Mouse (Mus musculus): ENCODE measurements around the gene Tnfrsf14. TPM values are rescaled to one million over a fixed set of nuclear protein-coding genes. Genes with fewer than 3 reads are reported as not detected.
A peak's percentile ranks its signal among the peaks of the same experiment; 100 is the strongest.

Tnfrsf14 gene
- polyA plus RNA-seq, 1 experiment from 2014 or later = 0.42 TPM

DNA sequence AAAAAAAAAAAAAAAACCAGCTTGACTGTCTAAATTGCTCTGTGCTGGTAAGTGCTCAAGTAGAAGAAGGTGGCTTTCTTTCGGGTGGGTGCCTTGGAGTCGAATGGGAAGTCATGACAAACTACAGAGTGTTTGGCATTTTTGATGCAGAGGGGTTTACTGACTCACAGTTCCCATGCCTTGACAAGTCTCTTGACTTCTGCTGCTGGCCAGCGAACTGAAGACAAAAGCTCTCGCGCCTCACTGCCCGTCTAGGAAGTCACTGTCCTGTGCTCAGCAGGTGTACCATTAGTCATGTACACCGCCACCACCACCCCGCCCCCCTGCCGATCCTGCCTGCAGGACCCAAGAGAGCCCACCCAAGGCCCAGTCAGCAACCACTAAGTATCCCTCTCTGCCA lies 28.2 kb upstream of the Tnfrsf14 start:
- no peak overlapping the region for H3K4me3 ChIP-seq (ENCODE audit: low read length)
- H3K9ac ChIP-seq (ENCODE audit: low read depth, low read length) = no peak overlapping the region
- H3K4me2 ChIP-seq (replicated peaks; ENCODE audit: low read depth, low read length) = no peak overlapping the region
- no peaks in the 10 kb centered on the region for H3K36me3 ChIP-seq (ENCODE audit: control insufficient read depth, insufficient read depth, low read length)
- no peak for ATAC-seq (ENCODE audit: low FRiP score, low TSS enrichment)
- no peaks in the 10 kb centered on the region for H3K9me3 ChIP-seq (ENCODE audit: control insufficient read depth, low read length)
- H3K4me1 ChIP-seq (ENCODE audit: control insufficient read depth, insufficient read depth, low read length) = peaks cover 20% of the 10 kb centered on the region; the same call in 1 of the 2 replicates
- WGBS = 22% methylated on average over 9 of the region's 9 CpGs
- H3K27me3 ChIP-seq (ENCODE audit: control insufficient read depth, insufficient read depth, low read length) = peaks cover 73% of the 10 kb centered on the region
- no peak overlapping the region for H3K27ac ChIP-seq (ENCODE audit: low read depth, low read length)

GRCm38 (mm10) chr4:154952461-154953241 lies 24.3 kb upstream of the Tnfrsf14 start:
- WGBS = 2% methylated on average over 26 of the region's 26 CpGs
- no peak overlapping the region for H3K27ac ChIP-seq (ENCODE audit: low read depth, low read length)
- no peak overlapping the region for H3K9ac ChIP-seq (ENCODE audit: low read depth, low read length)
- peaks cover 68% of the 10 kb centered on the region for H3K27me3 ChIP-seq (ENCODE audit: control insufficient read depth, insufficient read depth, low read length)
- no peaks in the 10 kb centered on the region for H3K36me3 ChIP-seq (ENCODE audit: control insufficient read depth, insufficient read depth, low read length)
- no peak overlapping the region for H3K4me3 ChIP-seq (ENCODE audit: low read length)
- H3K4me2 ChIP-seq (replicated peaks; ENCODE audit: low read depth, low read length) = no peak overlapping the region; the same call in 1 of the 2 replicates
- no peaks in the 10 kb centered on the region for H3K9me3 ChIP-seq (ENCODE audit: control insufficient read depth, low read length)
- peak; percentile 43; the same call in 1 of the 2 replicates for ATAC-seq (ENCODE audit: low FRiP score, low TSS enrichment)
- 0 out of 2 replicates have a peak, but pooled peaks cover 6% of the 10 kb centered on the region for H3K4me1 ChIP-seq (ENCODE audit: control insufficient read depth, insufficient read depth, low read length)

DNA sequence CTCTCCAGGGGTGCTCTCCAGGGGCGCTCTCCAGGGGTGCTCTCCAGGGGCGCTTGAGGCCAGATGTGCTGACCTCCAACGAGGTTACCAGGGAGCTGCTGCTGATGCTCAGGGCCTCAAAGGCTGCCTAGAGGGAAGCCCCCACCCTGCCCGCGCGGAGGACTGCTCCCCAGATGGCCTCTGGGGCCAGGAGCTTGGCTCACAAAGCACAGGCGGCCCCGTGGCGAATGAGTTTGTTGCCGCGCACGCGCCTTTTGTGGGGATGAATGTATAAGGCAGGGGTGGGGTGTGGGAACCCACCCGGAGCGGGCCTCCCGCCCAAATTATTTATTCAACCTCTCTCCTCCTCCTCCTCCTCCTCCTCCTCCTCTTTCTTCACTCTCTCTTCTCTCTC lies 21.2 kb upstream of the Tnfrsf14 start:
- WGBS = 10% methylated on average over 16 of the region's 16 CpGs

DNA sequence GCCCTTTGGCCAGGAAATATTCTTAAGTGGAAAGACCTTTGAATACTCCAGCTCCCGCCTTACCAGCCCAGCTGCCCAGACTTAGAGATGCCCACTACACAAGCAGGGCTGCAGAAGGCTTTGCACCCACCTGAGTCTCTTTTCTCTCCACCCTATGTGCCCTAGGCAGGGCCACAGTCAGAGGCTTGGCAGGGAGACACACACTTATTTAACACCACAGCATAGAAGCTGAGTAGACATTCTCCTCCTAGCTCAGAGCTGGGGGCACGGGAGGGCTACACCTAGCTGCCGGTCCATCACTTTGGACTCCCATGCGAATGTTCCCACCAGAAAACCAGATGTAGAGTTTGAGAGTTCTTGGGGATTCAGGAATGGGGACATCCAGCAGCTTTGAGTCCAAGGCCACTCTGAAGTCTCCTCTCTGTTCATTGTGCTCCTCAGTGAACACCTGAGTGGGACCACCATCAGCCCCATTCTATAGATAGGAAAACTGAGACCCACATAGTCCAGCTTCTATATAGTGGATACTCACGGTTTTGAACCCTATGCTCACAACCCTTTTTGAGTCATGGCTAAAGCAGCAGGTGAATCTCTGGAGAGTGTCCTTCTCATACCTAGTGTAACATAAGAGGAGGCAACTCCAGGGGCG lies 20.7 kb upstream of the Tnfrsf14 start:
- H3K27me3 ChIP-seq (ENCODE audit: control insufficient read depth, insufficient read depth, low read length) = peaks cover 52% of the 10 kb centered on the region
- H3K4me3 ChIP-seq (ENCODE audit: low read length) = no peak overlapping the region
- no peak for ATAC-seq (ENCODE audit: low FRiP score, low TSS enrichment)
- no peaks in the 10 kb centered on the region for H3K9me3 ChIP-seq (ENCODE audit: control insufficient read depth, low read length)
- H3K27ac ChIP-seq (ENCODE audit: low read depth, low read length) = no peak overlapping the region
- H3K9ac ChIP-seq (ENCODE audit: low read depth, low read length) = no peak overlapping the region
- H3K36me3 ChIP-seq (ENCODE audit: control insufficient read depth, insufficient read depth, low read length) = no peaks in the 10 kb centered on the region
- 0 out of 2 replicates have a peak, but pooled peaks cover 3% of the 10 kb centered on the region for H3K4me1 ChIP-seq (ENCODE audit: control insufficient read depth, insufficient read depth, low read length)
- H3K4me2 ChIP-seq (replicated peaks; ENCODE audit: low read depth, low read length) = no peak overlapping the region
- WGBS = 73% methylated on average over 6 of the region's 6 CpGs

More for the DNA sequence above, 21.2 kb upstream of the Tnfrsf14 start:
- Histone ChIP-seq H3K9ac (ENCODE audit: low read depth, low read length) (no peak overlapping the region), H3K4me2 (replicated peaks; ENCODE audit: low read depth, low read length) (no peak overlapping the region), H3K27ac (ENCODE audit: low read depth, low read length) (no peak overlapping the region), H3K9me3 (ENCODE audit: control insufficient read depth, low read length) (no peaks in the 10 kb centered on the region), H3K36me3 (ENCODE audit: control insufficient read depth, insufficient read depth, low read length) (no peaks in the 10 kb centered on the region), H3K4me3 (ENCODE audit: low read length) (no peak overlapping the region), H3K27me3 (ENCODE audit: control insufficient read depth, insufficient read depth, low read length) (peaks cover 57% of the 10 kb centered on the region), H3K4me1 (ENCODE audit: control insufficient read depth, insufficient read depth, low read length) (0 out of 2 replicates have a peak, but pooled peaks cover 3% of the 10 kb centered on the region)
- ATAC-seq (ENCODE audit: low FRiP score, low TSS enrichment) = no peak

- WGBS = 52% methylated on average over 14 of the region's 14 CpGs
- Histone ChIP-seq H3K4me1 (ENCODE audit: control insufficient read depth, insufficient read depth, low read length) (0 out of 2 replicates have a peak, but pooled peaks cover 3% of the 10 kb centered on the region), H3K9me3 (ENCODE audit: control insufficient read depth, low read length) (no peaks in the 10 kb centered on the region), H3K27me3 (ENCODE audit: control insufficient read depth, insufficient read depth, low read length) (peaks cover 46% of the 10 kb centered on the region), H3K27ac (ENCODE audit: low read depth, low read length) (no peak overlapping the region), H3K4me2 (replicated peaks; ENCODE audit: low read depth, low read length) (no peak overlapping the region), H3K36me3 (ENCODE audit: control insufficient read depth, insufficient read depth, low read length) (no peaks in the 10 kb centered on the region), H3K9ac (ENCODE audit: low read depth, low read length) (no peak overlapping the region), H3K4me3 (ENCODE audit: low read length) (no peak overlapping the region)
- no peak for ATAC-seq (ENCODE audit: low FRiP score, low TSS enrichment)
Observed at GRCm38 (mm10) chr4:154948066-154948939, 19.9 kb upstream of the Tnfrsf14 start.

- H3K4me3 ChIP-seq (ENCODE audit: low read length) = peak overlapping the region; percentile 21; the same call in 1 of the 2 replicates
Observed at GRCm38 (mm10) chr4:154946319-154946718, 18.0 kb upstream of the Tnfrsf14 start.

GRCm38 (mm10) chr4:154944121-154944590 lies 15.8 kb upstream of the Tnfrsf14 start:
- Histone ChIP-seq H3K4me2 (replicated peaks; ENCODE audit: low read depth, low read length) (no peak overlapping the region), H3K36me3 (ENCODE audit: control insufficient read depth, insufficient read depth, low read length) (no peaks in the 10 kb centered on the region), H3K4me1 (ENCODE audit: control insufficient read depth, insufficient read depth, low read length) (no peaks in the 10 kb centered on the region), H3K4me3 (ENCODE audit: low read length) (no peak overlapping the region), H3K9ac (ENCODE audit: low read depth, low read length) (no peak overlapping the region), H3K9me3 (ENCODE audit: control insufficient read depth, low read length) (no peaks in the 10 kb centered on the region), H3K27ac (ENCODE audit: low read depth, low read length) (no peak overlapping the region), H3K27me3 (ENCODE audit: control insufficient read depth, insufficient read depth, low read length) (peaks cover 11% of the 10 kb centered on the region)
- WGBS = 21% methylated on average over 2 of the region's 2 CpGs
- peak; percentile 71 for ATAC-seq (ENCODE audit: low FRiP score, low TSS enrichment)

More at GRCm38 (mm10) chr4:154946319-154946718, 18.0 kb upstream of the Tnfrsf14 start:
- ATAC-seq (ENCODE audit: low FRiP score, low TSS enrichment) = peak; percentile 90
- Histone ChIP-seq H3K9ac (ENCODE audit: low read depth, low read length) (peak overlapping the region; percentile 42; the same call in 1 of the 2 replicates), H3K27me3 (ENCODE audit: control insufficient read depth, insufficient read depth, low read length) (peaks cover 29% of the 10 kb centered on the region), H3K9me3 (ENCODE audit: control insufficient read depth, low read length) (no peaks in the 10 kb centered on the region), H3K4me1 (ENCODE audit: control insufficient read depth, insufficient read depth, low read length) (0 out of 2 replicates have a peak, but pooled peaks cover 3% of the 10 kb centered on the region), H3K4me2 (replicated peaks; ENCODE audit: low read depth, low read length) (peak overlapping the region; percentile 48), H3K27ac (ENCODE audit: low read depth, low read length) (no peak overlapping the region), H3K36me3 (ENCODE audit: control insufficient read depth, insufficient read depth, low read length) (no peaks in the 10 kb centered on the region)
- 0% methylated on average over 8 of the region's 8 CpGs for WGBS

DNA sequence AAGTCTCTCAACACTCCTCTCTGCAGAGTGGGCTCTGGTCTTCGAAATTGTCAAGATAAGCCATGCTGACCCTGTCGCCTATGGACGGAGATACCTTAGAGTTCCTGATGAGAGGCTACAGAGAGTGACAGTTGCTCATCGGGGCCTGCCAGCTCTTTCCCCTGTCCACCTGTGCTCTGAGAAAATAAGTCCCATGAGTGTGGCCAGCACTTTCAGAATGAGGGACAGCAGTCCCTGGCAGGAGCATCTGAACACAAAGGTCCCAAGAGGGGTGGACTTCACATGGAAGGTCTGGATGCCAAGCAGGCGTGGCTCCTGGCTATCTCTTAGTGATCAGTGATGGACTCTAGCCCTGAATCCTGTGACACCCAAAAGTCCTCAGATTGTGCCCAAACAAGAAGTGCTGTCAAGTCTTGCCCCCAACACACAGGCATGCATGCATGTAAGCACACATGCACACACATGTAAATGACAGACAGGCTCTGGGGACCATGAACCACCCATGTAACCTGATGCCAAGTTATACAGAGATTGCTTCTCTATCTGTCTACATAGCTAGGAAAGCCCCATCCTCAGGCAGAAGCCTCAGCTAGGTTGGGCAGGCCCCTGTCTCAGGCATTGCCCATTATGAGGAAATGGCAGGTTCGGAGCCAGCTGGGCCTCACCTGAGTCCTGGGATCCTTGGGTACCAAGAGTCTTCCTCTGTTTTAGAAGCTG lies 15.1 kb upstream of the Tnfrsf14 start:
- no peak for ATAC-seq (ENCODE audit: low FRiP score, low TSS enrichment)
- WGBS = 93% methylated on average over 6 of the region's 6 CpGs
- H3K4me1 ChIP-seq (ENCODE audit: control insufficient read depth, insufficient read depth, low read length) = no peaks in the 10 kb centered on the region

More for the DNA sequence above, 15.1 kb upstream of the Tnfrsf14 start:
- H3K27ac ChIP-seq (ENCODE audit: low read depth, low read length) = no peak overlapping the region
- H3K4me2 ChIP-seq (replicated peaks; ENCODE audit: low read depth, low read length) = no peak overlapping the region
- H3K9me3 ChIP-seq (ENCODE audit: control insufficient read depth, low read length) = no peaks in the 10 kb centered on the region
- no peak overlapping the region for H3K9ac ChIP-seq (ENCODE audit: low read depth, low read length)
- H3K36me3 ChIP-seq (ENCODE audit: control insufficient read depth, insufficient read depth, low read length) = no peaks in the 10 kb centered on the region
- no peak overlapping the region for H3K4me3 ChIP-seq (ENCODE audit: low read length)
- H3K27me3 ChIP-seq (ENCODE audit: control insufficient read depth, insufficient read depth, low read length) = peaks cover 5% of the 10 kb centered on the region
